Mouse (Mus musculus) adipocyte (in vitro differentiated cells): Measurements from ENCODE around the gene St3gal4.

Experiments
- DNase-seq: peaks from one replicate; pipeline ENCODE4 v3.0.0-alpha.2; 2016; ENCODE audit warnings: low spot score

St3gal4 gene

GRCm38 (mm10) chr9:35105884-35106880, 12.9 kb downstream of the St3gal4 start:
- DNase-seq: peak; percentile 88

GRCm38 (mm10) chr9:35105438-35105837, 13.6 kb downstream of the St3gal4 start:
- no peak for DNase-seq

- no peak for DNase-seq
Measured at GRCm38 (mm10) chr9:35104711-35105110, 14.4 kb downstream of the St3gal4 start.

- peak; percentile 15 for DNase-seq
Measured at GRCm38 (mm10) chr9:35098762-35099161, 20.3 kb downstream of the St3gal4 start.

GRCm38 (mm10) chr9:35097901-35098300, 21.2 kb downstream of the St3gal4 start:
- no peak for DNase-seq

GRCm38 (mm10) chr9:35095726-35096125, 23.3 kb downstream of the St3gal4 start:
- DNase-seq: no peak

GRCm38 (mm10) chr9:35093350-35093749, 25.7 kb downstream of the St3gal4 start:
- no peak for DNase-seq

- no peak for DNase-seq
Measured at GRCm38 (mm10) chr9:35092904-35093303, 26.2 kb downstream of the St3gal4 start.

GRCm38 (mm10) chr9:35061446-35061845, 57.6 kb downstream of the St3gal4 start:
- no peak for DNase-seq

- DNase-seq: no peak
Measured at GRCm38 (mm10) chr9:35059881-35060280, 59.2 kb downstream of the St3gal4 start.

GRCm38 (mm10) chr9:35058596-35059354, 60.3 kb downstream of the St3gal4 start:
- peak; percentile 74 for DNase-seq

- no peak for DNase-seq
Measured at GRCm38 (mm10) chr9:35058186-35058585, 60.9 kb downstream of the St3gal4 start.

- no peak for DNase-seq
Measured at GRCm38 (mm10) chr9:35057631-35058030, 61.4 kb downstream of the St3gal4 start.

GRCm38 (mm10) chr9:35056611-35057010, 62.5 kb downstream of the St3gal4 start:
- no peak for DNase-seq

- DNase-seq: no peak
Measured at GRCm38 (mm10) chr9:35055528-35056330, 63.3 kb downstream of the St3gal4 start.

- no peak for DNase-seq
Measured at GRCm38 (mm10) chr9:35053669-35054068, 65.4 kb downstream of the St3gal4 start.

- no peak for DNase-seq
Measured at GRCm38 (mm10) chr9:35053081-35053480, 66.0 kb downstream of the St3gal4 start.

GRCm38 (mm10) chr9:35052671-35053070, 66.4 kb downstream of the St3gal4 start:
- no peak for DNase-seq

- no peak for DNase-seq
Measured at GRCm38 (mm10) chr9:35051666-35052065, 67.4 kb downstream of the St3gal4 start.

GRCm38 (mm10) chr9:35050701-35051454, 68.2 kb downstream of the St3gal4 start:
- DNase-seq: peak; percentile 70

- DNase-seq: no peak
Measured at GRCm38 (mm10) chr9:35049891-35050527, 69.1 kb downstream of the St3gal4 start.
